Mouse (Mus musculus): ENCODE results near the gene Gm813.
"Not testable (repeated sequence)": the region's sequence is repeated elsewhere in the genome, so short reads cannot be mapped to it uniquely, and the experiment has no call there.

The Gm813 gene

GRCm38 (mm10) chr16:58616878-58617277, at the start of gene Gm813:
Gm813 (minus strand) TSS chr16:58616978.
- in situ Hi-C loops (cut with MboI; ENCODE audit: low pct_unique_long_range_greater_than_20kb in 1 of 2, low sequenced_read_pairs in 2 of 2, unreplicated experiment in 1 of 2) = no loop called here

GRCm38 (mm10) chr16:58665137-58665536, 48.4 kb upstream of the Gm813 start:
- in situ Hi-C loops (cut with MboI; ENCODE audit: low pct_unique_long_range_greater_than_20kb in 1 of 2, low sequenced_read_pairs in 2 of 2, unreplicated experiment in 1 of 2) = not testable (repeated sequence)

GRCm38 (mm10) chr16:58663816-58664215, 47.0 kb upstream of the Gm813 start:
- in situ Hi-C loops (cut with MboI; ENCODE audit: low pct_unique_long_range_greater_than_20kb in 1 of 2, low sequenced_read_pairs in 2 of 2, unreplicated experiment in 1 of 2) = no loop called here

- in situ Hi-C loops (cut with MboI; ENCODE audit: low pct_unique_long_range_greater_than_20kb in 1 of 2, low sequenced_read_pairs in 2 of 2, unreplicated experiment in 1 of 2) = no loop called here
Measured at GRCm38 (mm10) chr16:58663021-58663420, 46.2 kb upstream of the Gm813 start.

GRCm38 (mm10) chr16:58662287-58662791, 45.6 kb upstream of the Gm813 start:
- in situ Hi-C loops (cut with MboI; ENCODE audit: low pct_unique_long_range_greater_than_20kb in 1 of 2, low sequenced_read_pairs in 2 of 2, unreplicated experiment in 1 of 2) = no loop called here

- in situ Hi-C loops (cut with MboI; ENCODE audit: low pct_unique_long_range_greater_than_20kb in 1 of 2, low sequenced_read_pairs in 2 of 2, unreplicated experiment in 1 of 2) = no loop called here
Measured at GRCm38 (mm10) chr16:58661826-58662225, 45.0 kb upstream of the Gm813 start.

GRCm38 (mm10) chr16:58658668-58659067, 41.9 kb upstream of the Gm813 start:
- in situ Hi-C loops (cut with MboI; ENCODE audit: low pct_unique_long_range_greater_than_20kb in 1 of 2, low sequenced_read_pairs in 2 of 2, unreplicated experiment in 1 of 2) = no loop called here

- in situ Hi-C loops (cut with MboI; ENCODE audit: low pct_unique_long_range_greater_than_20kb in 1 of 2, low sequenced_read_pairs in 2 of 2, unreplicated experiment in 1 of 2) = no loop called here
Measured at GRCm38 (mm10) chr16:58656526-58656925, 39.7 kb upstream of the Gm813 start.

GRCm38 (mm10) chr16:58655751-58656150, 39.0 kb upstream of the Gm813 start:
- in situ Hi-C loops (cut with MboI; ENCODE audit: low pct_unique_long_range_greater_than_20kb in 1 of 2, low sequenced_read_pairs in 2 of 2, unreplicated experiment in 1 of 2) = no loop called here

GRCm38 (mm10) chr16:58649979-58650378, 33.2 kb upstream of the Gm813 start:
- in situ Hi-C loops (cut with MboI; ENCODE audit: low pct_unique_long_range_greater_than_20kb in 1 of 2, low sequenced_read_pairs in 2 of 2, unreplicated experiment in 1 of 2) = no loop called here

GRCm38 (mm10) chr16:58638689-58639175, 22.0 kb upstream of the Gm813 start, which contains the start of gene E330017A01Rik:
E330017A01Rik (minus strand) TSS chr16:58638739.
- in situ Hi-C loops (cut with MboI; ENCODE audit: low pct_unique_long_range_greater_than_20kb in 1 of 2, low sequenced_read_pairs in 2 of 2, unreplicated experiment in 1 of 2) = no loop called here

GRCm38 (mm10) chr16:58638016-58638415, 21.2 kb upstream of the Gm813 start:
- in situ Hi-C loops (cut with MboI; ENCODE audit: low pct_unique_long_range_greater_than_20kb in 1 of 2, low sequenced_read_pairs in 2 of 2, unreplicated experiment in 1 of 2) = no loop called here

- in situ Hi-C loops (cut with MboI; ENCODE audit: low pct_unique_long_range_greater_than_20kb in 1 of 2, low sequenced_read_pairs in 2 of 2, unreplicated experiment in 1 of 2) = no loop called here
Measured at GRCm38 (mm10) chr16:58637448-58637847, 20.7 kb upstream of the Gm813 start.

GRCm38 (mm10) chr16:58635866-58636265, 19.1 kb upstream of the Gm813 start:
- in situ Hi-C loops (cut with MboI; ENCODE audit: low pct_unique_long_range_greater_than_20kb in 1 of 2, low sequenced_read_pairs in 2 of 2, unreplicated experiment in 1 of 2) = no loop called here

- in situ Hi-C loops (cut with MboI; ENCODE audit: low pct_unique_long_range_greater_than_20kb in 1 of 2, low sequenced_read_pairs in 2 of 2, unreplicated experiment in 1 of 2) = no loop called here
Measured at GRCm38 (mm10) chr16:58629736-58630135, 13.0 kb upstream of the Gm813 start.

- in situ Hi-C loops (cut with MboI; ENCODE audit: low pct_unique_long_range_greater_than_20kb in 1 of 2, low sequenced_read_pairs in 2 of 2, unreplicated experiment in 1 of 2) = no loop called here
Measured at GRCm38 (mm10) chr16:58628968-58629367, 12.2 kb upstream of the Gm813 start.

GRCm38 (mm10) chr16:58628336-58628680, 11.5 kb upstream of the Gm813 start:
- in situ Hi-C loops (cut with MboI; ENCODE audit: low pct_unique_long_range_greater_than_20kb in 1 of 2, low sequenced_read_pairs in 2 of 2, unreplicated experiment in 1 of 2) = no loop called here

- in situ Hi-C loops (cut with MboI; ENCODE audit: low pct_unique_long_range_greater_than_20kb in 1 of 2, low sequenced_read_pairs in 2 of 2, unreplicated experiment in 1 of 2) = no loop called here
Measured at GRCm38 (mm10) chr16:58627597-58628335, 11.0 kb upstream of the Gm813 start.

- in situ Hi-C loops (cut with MboI; ENCODE audit: low pct_unique_long_range_greater_than_20kb in 1 of 2, low sequenced_read_pairs in 2 of 2, unreplicated experiment in 1 of 2) = no loop called here
Measured at GRCm38 (mm10) chr16:58623944-58624343, 7.2 kb upstream of the Gm813 start.

- in situ Hi-C loops (cut with MboI; ENCODE audit: low pct_unique_long_range_greater_than_20kb in 1 of 2, low sequenced_read_pairs in 2 of 2, unreplicated experiment in 1 of 2) = no loop called here
Measured at GRCm38 (mm10) chr16:58623114-58623513, 6.3 kb upstream of the Gm813 start.
